Mouse (Mus musculus): ENCODE data around the gene Aak1. TPM values are rescaled to one million over a fixed set of nuclear protein-coding genes. Genes with fewer than 3 reads are reported as not detected.
"Not testable (repeated sequence)": the region's sequence is repeated elsewhere in the genome, so short reads cannot be mapped to it uniquely, and the experiment has no call there.

Gene Aak1
- total RNA-seq, 2 experiments from 2014 or later = 6.5 to 28.2 TPM

DNA sequence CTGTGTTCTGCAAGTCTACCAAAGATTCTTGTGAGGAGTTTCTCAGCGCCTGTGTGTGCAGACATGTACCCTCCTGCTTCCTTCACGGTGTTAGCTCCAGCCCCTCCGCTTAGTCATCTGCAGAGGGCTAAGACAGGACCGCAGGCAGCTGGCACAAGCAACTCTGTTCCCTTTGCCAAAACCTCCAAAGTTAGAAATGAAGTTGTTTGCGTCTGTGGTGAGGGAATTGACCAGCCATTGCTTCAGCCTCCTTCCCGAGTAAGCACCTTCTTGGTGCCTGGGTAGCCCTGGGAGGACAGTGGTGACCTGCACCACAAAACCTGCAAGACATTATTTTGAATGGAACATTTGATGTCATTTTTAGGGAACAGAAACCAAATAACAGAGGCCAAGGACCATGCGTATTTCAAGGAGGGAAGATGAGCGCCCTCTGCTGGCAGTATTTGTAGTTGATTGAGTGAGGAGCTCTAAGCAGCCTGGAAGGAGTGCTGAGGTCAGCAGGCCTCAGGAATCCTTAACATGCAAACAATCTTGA is 153.3 kb downstream of the Aak1 start:
- ATAC-seq (replicated peaks; ENCODE audit: poor library complexity, severe bottlenecking) = peak; percentile 96

DNA sequence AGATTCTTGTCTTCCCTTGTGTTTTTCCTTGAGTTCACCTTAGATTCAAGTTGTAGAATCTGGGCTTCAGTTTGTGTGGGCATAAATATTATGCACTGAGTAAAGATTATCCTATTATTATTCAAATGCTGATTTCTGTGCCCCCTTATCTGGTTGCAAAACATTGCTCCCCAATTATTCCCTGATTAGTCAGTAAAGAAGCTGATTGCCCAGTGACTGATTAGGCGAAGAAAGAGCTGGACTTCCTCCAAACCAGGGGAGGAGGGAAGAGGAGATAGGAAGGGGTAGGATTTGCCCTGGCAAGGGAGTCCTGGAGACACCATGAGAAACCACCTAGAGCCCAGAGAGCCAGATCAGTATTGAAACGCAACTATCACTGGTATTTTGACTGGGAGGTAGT is 154.8 kb downstream of the Aak1 start:
- ATAC-seq (replicated peaks; ENCODE audit: poor library complexity, severe bottlenecking) = no peak

DNA sequence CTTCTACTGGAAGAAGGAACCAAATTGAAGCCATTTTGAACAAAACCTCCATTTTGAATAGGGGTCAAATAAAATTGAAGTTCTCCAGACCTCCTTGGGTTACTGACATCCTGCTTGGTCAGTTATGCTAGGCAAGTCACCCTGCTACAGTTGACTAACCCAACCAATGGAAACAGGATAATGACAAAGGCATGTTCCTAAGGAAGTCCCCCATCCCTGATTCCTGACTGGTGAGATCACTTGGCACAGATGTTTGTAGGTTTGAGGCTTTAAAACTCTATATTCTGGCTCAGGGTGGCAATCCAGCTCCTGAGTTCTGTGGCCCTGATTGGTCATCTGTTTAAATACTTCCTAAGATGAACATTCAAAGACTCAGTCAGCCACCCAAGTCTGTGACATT is 156.3 kb downstream of the Aak1 start:
- no peak for ATAC-seq (replicated peaks; ENCODE audit: poor library complexity, severe bottlenecking)

DNA sequence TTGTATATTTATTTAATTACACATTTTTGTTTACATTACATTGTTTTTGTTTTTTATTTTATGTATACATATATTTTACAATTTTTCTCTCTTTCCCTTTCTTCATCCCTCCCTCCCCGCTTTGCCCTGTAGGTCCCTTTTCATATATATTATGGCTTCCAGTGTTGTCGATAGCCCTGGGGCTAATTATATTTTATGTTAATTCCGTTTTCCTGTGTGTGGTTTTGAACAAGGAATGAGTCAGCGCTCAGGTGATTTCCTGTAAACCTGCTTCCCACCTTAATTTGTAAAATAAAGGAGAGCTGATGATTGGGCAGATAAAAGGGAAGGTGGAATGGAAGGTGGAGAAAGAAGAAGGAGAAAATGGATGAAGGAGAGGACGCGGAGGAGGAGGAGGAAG is 159.6 kb downstream of the Aak1 start, which contains the start of gene Nfu1:
TSS of gene Nfu1 (plus strand) at position 350 of the 400 bp plus-strand sequence.
- ATAC-seq (replicated peaks; ENCODE audit: poor library complexity, severe bottlenecking) = no peak

DNA sequence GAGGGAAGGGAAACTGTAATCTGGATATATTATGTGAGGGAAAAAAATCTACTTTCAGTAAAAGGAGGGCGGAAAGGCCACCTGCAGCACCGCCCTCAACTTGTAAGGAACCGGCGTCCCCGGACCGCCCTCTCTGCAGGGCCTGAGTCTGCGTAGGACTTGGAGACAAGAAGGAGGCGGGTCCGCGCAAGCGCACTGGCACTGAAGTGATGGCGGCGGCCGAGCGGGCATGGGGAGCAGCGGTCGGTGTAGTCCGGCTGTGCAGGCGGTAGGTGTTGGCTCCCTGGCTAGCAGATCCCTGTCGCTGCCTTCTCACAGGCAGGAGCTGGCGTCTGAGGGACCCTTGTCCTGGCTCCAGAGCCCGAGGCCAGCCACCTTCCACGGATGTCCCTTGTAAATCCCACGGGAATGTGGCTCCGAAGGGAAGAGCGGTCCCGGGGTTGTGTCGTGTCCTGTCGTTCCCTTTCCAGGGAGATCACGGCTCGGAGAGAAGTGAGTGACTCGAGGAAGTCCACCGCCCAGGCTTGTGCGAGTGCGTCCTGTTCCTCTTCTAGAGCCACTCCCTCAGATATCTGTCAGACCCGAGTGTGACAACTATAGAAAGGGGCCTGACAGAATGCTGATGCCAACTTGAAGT is 160.5 kb downstream of the Aak1 start:
- ATAC-seq (replicated peaks; ENCODE audit: poor library complexity, severe bottlenecking) = peak; percentile 96

DNA sequence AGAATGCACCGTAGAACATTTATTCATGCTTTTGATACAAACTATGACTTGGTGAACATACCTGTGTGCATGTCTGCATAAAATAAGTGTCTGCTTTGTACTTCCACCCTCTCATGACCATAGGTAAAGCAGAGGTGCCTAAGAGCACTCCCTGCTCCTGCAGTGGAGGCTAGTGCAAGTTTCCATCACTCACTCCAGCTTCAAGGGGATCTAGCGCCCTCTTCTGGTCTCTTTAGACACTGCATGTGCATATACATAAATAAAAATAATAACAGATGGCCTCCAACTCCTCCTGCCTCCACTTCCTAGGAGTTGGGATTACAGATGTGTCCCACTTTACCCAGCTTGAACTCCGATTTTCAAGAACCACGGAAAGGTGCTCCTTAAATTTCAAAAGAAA is 167.6 kb downstream of the Aak1 start:
- peak; percentile 53 for ATAC-seq (replicated peaks; ENCODE audit: poor library complexity, severe bottlenecking)

DNA sequence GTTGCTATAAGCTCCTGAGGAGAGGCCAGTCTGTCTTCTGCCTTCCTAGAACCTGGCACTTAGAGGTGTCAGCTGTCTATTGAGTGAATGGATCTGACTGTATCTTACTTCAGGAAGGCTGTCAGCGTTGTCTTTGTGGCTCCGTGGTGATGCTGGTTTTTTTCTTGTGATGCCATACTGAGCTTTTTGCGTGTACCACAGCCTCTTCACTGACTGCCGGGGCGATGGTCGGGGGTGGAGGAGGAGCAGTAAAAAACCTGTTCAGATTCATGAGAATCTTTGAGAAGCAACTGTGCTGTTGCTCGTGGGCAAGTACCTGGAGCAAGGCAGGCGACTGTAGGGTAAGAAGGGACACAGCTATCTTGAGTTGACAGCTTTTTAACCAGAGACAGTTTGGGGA is 169.6 kb downstream of the Aak1 start:
- ATAC-seq (replicated peaks; ENCODE audit: poor library complexity, severe bottlenecking) = no peak

DNA sequence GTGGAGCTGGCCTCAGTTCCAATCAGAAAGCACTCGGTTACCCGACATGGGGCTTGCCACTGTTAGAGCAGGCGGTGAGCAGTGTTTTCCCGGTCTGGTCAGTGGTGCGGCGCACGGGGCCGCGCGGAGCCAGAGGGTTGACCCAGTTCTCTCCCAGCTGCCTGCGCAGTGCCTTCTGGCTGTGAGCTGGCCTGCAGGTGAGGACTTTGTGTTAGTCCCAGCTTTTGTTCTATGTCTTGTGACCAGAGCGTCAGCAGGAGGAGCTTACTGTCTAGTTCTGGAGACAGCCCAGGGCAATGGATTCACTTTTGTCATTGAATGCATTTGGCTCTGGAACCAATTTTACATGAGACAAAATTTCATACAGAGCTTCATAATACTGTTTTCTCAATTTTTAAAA is 172.5 kb downstream of the Aak1 start:
- ATAC-seq (replicated peaks; ENCODE audit: poor library complexity, severe bottlenecking) = no peak

DNA sequence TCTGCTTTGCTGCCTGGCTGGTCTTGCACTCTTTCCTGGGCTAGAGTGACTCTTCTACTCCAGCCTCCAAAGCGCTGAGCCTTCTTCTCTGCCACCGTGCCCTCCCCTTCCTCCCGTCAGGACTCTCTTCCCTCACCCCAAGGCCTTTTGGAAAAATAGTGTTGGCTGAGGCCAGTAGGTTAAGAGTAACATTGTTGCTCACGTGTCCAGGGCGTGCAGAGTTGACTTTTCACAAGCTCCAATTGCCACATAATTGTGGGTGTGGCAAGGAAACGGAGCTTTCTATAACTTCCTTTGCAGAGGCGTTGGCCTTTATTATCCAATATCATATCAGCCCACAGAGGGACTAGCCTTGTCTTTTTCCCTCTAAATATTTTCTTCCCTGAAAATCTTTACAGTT is 177.7 kb downstream of the Aak1 start:
- ATAC-seq (replicated peaks; ENCODE audit: poor library complexity, severe bottlenecking) = peak; percentile 94

DNA sequence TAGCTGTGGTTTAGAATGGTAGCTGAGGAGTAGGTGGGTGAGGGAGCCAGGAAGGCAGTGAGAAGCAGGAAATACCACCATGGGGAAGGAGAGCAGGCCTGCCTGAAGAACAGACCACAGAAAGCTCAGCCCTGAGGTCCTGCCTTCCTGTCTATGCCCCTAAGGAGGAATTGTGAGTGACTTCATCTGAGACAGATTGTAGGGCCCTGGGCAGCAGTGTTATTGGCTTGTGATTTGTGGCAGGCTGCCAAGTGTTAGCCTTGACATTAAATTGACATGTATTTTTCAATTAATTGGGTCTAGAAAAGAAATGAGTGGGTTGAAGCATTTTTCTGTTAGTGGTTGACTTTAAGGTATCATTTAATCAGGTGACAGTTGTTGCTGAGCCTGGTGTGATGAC is 179.6 kb downstream of the Aak1 start:
- ATAC-seq (replicated peaks; ENCODE audit: poor library complexity, severe bottlenecking) = no peak

DNA sequence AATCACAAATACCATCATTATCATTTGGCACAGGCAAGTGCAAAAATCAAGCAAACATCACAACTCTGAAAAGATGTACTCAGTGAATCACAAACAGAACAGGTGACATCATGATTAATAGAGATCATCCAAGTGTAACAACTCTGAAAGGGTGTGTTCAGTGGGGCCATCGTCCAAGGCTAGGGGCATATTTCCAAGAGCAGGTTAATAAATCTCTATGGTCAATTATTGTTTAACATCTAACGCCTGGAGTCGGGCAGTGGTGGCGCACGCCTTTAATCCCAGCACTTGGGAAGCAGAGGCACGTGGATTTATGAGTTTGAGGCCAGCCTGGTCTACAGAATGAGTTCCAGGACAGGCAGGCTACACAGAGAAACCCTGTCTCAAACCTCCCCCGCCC is 182.0 kb downstream of the Aak1 start:
- not testable (repeated sequence) for ATAC-seq (replicated peaks; ENCODE audit: poor library complexity, severe bottlenecking)

DNA sequence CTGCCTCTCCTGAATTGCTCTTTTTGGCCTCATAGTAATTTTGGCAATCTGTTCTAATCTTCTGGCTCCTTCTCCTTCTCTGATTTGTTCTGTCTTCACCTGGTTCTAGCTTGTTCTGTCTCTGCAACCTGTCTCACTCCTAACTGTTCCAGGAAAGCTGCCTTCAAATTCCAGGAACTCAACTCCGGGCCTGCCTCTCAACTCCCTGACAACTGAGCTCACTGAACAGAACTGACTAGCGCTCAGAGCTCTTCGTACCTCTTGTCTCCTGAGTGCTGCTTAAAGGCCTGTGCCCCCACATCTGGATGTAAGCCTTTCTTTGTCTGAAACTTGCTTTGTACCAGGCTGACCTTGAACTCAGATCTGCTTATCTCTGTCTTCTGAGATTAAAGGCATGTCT is 183.1 kb downstream of the Aak1 start:
- ATAC-seq (replicated peaks; ENCODE audit: poor library complexity, severe bottlenecking) = no peak

DNA sequence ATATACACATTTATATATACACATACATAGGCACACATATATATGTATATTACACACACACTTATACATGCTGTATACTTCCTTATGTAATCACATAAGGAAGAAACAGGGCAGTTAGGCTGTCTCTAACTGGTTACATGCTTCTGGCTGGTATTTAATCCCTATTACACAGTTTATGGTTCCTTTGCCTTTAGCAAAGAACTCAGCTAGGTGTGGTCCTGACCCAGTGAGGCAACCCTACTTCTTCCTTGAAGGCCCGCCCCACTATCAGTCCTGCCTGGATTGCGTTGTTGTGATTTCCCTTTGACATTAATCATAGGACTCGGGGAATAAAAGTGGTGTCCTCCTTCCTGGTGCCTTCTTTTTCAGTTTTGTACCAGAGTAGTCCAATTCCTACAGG is 185.1 kb downstream of the Aak1 start:
- no peak for ATAC-seq (replicated peaks; ENCODE audit: poor library complexity, severe bottlenecking)

DNA sequence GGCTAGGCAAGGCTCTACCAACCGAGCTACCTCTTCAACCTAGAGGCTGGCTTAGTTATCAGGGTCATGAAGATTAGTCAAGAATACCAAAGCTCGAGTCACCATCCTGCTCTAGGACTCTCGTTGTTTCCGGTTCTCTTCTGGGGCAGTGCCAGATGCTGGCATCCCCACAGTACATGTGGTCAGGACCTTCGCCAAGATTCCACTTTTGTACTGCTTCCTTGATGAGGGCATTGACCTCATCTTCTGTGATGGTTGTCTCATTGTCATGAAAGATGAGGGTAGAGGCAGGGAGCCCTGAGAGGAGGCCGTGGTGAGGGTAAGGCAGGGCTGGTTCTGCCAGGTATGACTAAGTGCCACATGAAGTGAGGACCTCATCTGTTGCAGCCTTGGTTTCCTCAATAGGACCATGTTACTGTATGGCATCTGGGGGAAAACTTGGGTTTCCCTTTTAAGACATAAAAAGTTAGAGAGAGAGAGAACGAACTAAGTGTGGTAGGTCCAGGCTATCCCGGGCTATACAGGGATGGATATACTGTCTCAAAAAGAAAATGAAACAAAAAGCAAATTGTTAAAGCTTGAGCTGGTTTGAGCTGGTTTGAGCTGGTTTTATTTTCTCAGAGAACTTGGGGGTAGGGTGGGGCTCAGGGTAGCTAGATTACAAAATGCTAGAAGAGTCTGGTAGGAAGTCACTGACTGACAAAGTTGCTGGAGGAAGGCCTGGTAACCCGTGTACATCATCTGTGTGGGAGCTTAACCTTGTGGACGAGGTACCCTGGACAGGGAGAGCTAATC is 188.7 kb downstream of the Aak1 start:
- ATAC-seq (replicated peaks; ENCODE audit: poor library complexity, severe bottlenecking) = 0 out of 2 replicates have a peak, but pooled peaks have one; percentile 8

DNA sequence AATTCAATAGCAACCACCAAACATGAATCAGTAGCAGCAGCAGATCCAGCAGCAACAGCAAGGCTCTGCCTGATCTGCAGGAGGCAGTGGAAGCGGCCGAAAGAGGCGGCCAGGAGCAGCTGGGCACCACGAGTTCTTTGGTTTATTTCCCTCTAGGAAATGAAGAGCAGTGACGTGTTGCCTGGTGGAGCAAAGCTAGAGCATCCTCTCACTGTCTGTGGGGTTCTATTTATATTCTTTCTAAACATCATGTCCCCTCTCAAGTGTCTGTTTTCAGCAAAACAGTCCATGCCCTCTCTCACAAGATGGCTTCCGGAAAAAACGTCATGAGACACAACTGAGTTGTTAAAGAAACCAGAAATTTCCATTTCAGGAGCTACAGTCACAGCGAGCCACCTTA is 189.8 kb downstream of the Aak1 start:
- no peak for ATAC-seq (replicated peaks; ENCODE audit: poor library complexity, severe bottlenecking)

DNA sequence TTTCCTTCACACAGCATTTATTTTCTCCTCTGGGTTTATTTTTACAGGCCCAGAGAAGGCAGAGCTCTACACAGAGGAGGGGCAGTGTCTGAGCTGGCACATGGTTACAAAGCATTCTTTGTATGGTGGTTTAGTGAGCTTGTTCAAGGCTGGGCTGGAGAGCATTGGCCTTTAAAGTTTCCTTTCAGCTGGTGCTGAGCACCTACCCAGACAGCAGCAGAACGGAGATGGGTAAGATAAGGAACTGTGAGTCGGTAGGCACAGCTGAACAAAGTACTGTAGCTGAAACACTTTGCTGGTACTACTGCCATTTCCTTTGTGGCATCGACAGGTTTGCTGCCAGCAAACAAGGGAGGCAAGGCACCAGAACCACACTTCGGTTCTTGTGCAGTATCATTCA is 191.7 kb downstream of the Aak1 start:
- no peak for ATAC-seq (replicated peaks; ENCODE audit: poor library complexity, severe bottlenecking)

DNA sequence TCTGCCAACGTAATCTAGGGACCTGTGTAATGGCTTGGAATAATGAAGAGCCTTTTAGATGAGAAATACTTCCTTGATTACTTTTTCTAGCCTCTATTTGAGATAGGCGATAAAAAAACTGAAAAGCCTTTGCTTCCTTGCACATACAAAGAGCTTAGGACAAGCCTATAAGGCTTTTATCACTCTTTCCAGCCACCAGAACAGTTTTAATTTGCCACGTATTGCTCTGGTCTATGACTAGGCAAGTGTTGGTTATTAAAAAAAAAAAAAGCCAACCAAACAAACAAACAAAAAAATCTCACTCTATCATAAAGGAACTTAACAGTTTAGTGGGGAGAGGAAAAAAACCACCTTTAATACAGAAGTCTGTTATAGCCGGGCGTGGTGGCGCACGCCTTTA is 192.1 kb downstream of the Aak1 start:
- no peak for ATAC-seq (replicated peaks; ENCODE audit: poor library complexity, severe bottlenecking)

DNA sequence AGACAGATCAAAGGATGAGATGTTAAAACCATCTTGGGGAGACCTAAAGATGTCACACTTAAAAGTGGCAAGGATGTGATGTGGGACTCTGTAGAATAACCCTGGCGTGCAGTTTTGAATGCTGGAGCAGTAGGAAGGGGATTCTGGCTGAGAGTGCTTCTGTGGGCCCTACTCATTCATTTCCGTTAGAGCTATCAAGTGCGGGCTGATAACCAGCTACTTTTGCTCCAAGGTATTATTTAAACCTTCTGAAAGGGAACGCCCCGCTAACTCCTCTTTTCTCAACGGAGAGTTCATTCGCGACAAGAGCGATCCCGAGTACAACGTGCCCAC is 192.7 kb downstream of the Aak1 start:
- ATAC-seq (replicated peaks; ENCODE audit: poor library complexity, severe bottlenecking) = no peak

DNA sequence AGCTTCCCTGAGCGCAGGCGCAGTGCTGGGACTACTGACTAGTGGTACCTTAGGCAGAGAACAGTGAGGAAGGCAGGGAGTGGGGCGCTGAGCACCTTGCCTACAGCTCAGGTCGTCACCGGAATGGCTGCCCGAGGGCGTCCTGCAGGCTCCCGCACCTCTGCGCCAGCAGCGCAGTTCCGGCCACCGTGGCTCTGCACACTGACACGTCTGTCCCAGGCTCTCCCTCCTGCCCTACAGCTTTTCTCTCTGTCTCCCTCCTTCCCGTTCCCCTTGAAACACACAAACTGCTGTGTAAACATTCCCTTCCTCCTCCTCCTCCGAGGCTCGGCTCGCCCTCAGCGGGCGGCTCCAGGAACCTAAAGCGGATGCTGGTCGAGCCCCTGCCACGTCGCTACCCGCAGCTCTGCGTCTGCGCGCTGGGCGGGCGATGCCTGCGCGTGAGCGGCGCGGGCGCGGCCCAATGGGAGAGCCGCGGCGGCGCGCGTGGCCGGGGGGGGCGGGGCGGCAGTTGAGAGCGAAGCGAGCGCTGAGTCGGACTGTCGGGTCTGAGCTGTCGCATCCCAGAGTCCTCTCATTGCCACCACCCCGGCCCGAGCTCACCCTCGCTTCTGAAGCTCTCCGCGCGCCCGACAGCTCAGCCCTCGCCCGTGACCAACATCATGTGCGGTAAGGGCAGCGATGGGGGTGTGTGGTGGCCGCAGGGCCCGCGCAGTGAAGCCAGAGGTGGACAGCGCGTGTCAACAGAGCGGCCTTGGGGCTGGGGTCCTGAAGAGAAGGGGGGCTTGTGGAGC is 193.2 kb downstream of the Aak1 start, which contains the start of gene Gfpt1:
TSS of gene Gfpt1 (plus strand) at position 510 of the 794 bp plus-strand sequence.
- peak; percentile 92 for ATAC-seq (replicated peaks; ENCODE audit: poor library complexity, severe bottlenecking)

DNA sequence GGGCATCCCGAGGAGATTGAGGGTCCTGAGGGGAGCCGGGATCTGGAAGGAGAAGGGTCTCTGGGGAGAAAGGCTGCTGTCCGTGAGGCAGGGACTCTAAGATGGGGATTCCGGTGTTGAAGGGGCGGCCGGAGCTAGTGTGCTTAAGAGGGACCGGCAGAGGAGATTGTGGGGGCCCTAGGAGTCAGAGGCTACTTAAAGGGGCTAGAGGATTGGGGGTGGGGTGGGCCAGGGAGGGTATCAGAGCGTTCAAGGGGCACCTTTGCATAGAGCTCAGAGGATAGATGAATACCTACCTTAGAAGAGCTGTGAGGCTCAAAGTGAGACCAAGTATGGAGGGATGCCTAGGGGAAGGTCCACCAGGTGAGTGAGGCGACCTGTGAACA is 193.8 kb downstream of the Aak1 start:
- ATAC-seq (replicated peaks; ENCODE audit: poor library complexity, severe bottlenecking) = no peak

DNA sequence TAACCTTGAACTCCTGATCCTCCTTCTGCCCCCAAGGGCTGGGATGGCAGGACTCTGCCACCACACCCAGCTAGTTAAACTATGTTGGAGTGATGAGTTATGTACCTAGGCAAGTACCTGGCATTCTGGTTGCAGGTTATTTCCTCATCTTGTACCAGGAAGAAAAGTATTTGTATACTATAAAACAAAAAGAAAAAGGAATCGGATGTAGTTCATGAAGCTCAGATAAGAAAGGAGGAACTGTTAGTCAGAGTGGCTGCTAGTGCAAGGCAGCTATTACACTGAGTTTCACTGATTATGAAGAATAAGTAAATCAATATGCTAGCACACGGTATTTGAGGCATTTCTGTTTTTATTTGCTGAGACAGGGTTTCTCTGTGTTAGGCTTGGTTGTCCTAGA is 195.6 kb downstream of the Aak1 start:
- no peak for ATAC-seq (replicated peaks; ENCODE audit: poor library complexity, severe bottlenecking)

Data from granulocyte monocyte progenitor cell, adult 5-6 weeks (primary cell).